Mouse (Mus musculus): ENCODE measurements around the gene Rin1. TPM values are rescaled to one million over a fixed set of nuclear protein-coding genes. Genes with fewer than 3 reads are reported as not detected.
A peak's percentile ranks its signal among the peaks of the same experiment; 100 is the strongest.

Gene Rin1
- polyA plus RNA-seq, 2 experiments, result 2.6 to 4.9 TPM

GRCm38 (mm10) chr19:5037678-5038571 is 12.4 kb upstream of the Rin1 start:
- Histone ChIP-seq H3K9me3 (ENCODE audit: control insufficient read depth, low read length) (no peaks in the 10 kb centered on the region), H3K36me3 (ENCODE audit: control insufficient read depth, insufficient read depth, low read length) (no peaks in the 10 kb centered on the region), H3K9ac (ENCODE audit: low read depth, low read length, severe bottlenecking) (peak overlapping the region; percentile 86), H3K4me3 (replicated peaks; ENCODE audit: low read length) (peak overlapping the region; percentile 78), H3K27me3 (ENCODE audit: control insufficient read depth, insufficient read depth, low read length) (no peaks in the 10 kb centered on the region), H3K27ac (replicated peaks; ENCODE audit: low read depth, low read length) (peak overlapping the region; percentile 82), H3K4me2 (replicated peaks; ENCODE audit: low read depth, low read length, severe bottlenecking) (peak overlapping the region; percentile 98), H3K4me1 (ENCODE audit: control insufficient read depth, insufficient read depth, low read length) (peaks cover 22% of the 10 kb centered on the region)
- DNase-seq (ENCODE audit: low spot score) (peak; percentile 90), ATAC-seq (ENCODE audit: low FRiP score, low read depth) (peak; percentile 68)
- 6% methylated on average over 32 of the region's 32 CpGs for WGBS
- no peak for TF ChIP-seq POLR2A (IDR thresholded peaks at IDR 0.05; ENCODE audit: borderline replicate concordance, extremely low read depth, insufficient read depth, insufficient read length)

DNA sequence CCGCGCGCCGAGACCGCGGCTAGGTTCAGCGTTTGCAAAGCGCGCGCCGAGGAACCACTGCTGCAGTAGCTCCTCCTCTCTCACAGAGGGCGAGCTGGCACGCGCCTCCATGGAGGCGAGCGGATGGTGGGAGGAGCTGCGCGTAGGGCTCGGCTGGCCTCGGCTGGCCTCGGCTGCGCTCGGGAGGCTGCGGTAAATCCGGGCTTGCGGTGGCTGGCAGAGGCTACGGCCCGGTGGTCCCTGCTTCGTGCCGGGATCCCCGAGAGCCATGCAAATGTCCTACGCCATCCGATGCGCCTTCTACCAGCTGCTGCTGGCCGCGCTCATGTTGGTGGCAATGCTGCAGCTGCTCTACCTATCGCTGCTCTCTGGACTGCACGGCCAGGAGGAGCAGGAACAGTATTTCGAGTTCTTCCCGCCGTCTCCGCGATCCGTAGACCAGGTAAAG is 11.5 kb upstream of the Rin1 start, which contains the start of the genes B4gat1 and AC124502.3:
TSS of gene B4gat1 (plus strand) at position 118 of the 448 bp plus-strand sequence.
TSS of gene AC124502.3 (plus strand) at position 183 of the 448 bp plus-strand sequence.
- peak within 1 kb of the TSS; percentile 86 for H3K9ac ChIP-seq (ENCODE audit: low read depth, low read length, severe bottlenecking)
- H3K27ac ChIP-seq (replicated peaks; ENCODE audit: low read depth, low read length), result peak within 1 kb of the TSS; percentile 82
- peak; percentile 90 for ATAC-seq (ENCODE audit: low FRiP score, low read depth)
- no peaks in the 10 kb centered on the region for H3K36me3 ChIP-seq (ENCODE audit: control insufficient read depth, insufficient read depth, low read length)
- peak within 1 kb of the TSS; percentile 78 for H3K4me3 ChIP-seq (replicated peaks; ENCODE audit: low read length)
- peak within 1 kb of the TSS; percentile 98 for H3K4me2 ChIP-seq (replicated peaks; ENCODE audit: low read depth, low read length, severe bottlenecking)
- WGBS, result under 1% methylated on average over 40 of the region's 44 CpGs
- H3K4me1 ChIP-seq (ENCODE audit: control insufficient read depth, insufficient read depth, low read length), result peaks cover 22% of the 10 kb centered on the region
- no peak; the same call in 1 of the 2 replicates for TF ChIP-seq POLR2A (IDR thresholded peaks at IDR 0.05; ENCODE audit: borderline replicate concordance, extremely low read depth, insufficient read depth, insufficient read length)
- DNase-seq (ENCODE audit: low spot score), result peak; percentile 94
- no peaks in the 10 kb centered on the region for H3K9me3 ChIP-seq (ENCODE audit: control insufficient read depth, low read length)
- no peaks in the 10 kb centered on the region for H3K27me3 ChIP-seq (ENCODE audit: control insufficient read depth, insufficient read depth, low read length)

- H3K9ac ChIP-seq (ENCODE audit: low read depth, low read length, severe bottlenecking), result peak overlapping the region; percentile 86
- 7% methylated on average over 41 of the region's 41 CpGs for WGBS
- no peak for DNase-seq (ENCODE audit: low spot score)
- peak overlapping the region; percentile 98 for H3K4me2 ChIP-seq (replicated peaks; ENCODE audit: low read depth, low read length, severe bottlenecking)
- ATAC-seq (ENCODE audit: low FRiP score, low read depth), result no peak
- H3K4me3 ChIP-seq (replicated peaks; ENCODE audit: low read length), result peak overlapping the region; percentile 78
- H3K4me1 ChIP-seq (ENCODE audit: control insufficient read depth, insufficient read depth, low read length), result peaks cover 22% of the 10 kb centered on the region
- no peaks in the 10 kb centered on the region for H3K9me3 ChIP-seq (ENCODE audit: control insufficient read depth, low read length)
- H3K27me3 ChIP-seq (ENCODE audit: control insufficient read depth, insufficient read depth, low read length), result no peaks in the 10 kb centered on the region
- no peak for TF ChIP-seq POLR2A (IDR thresholded peaks at IDR 0.05; ENCODE audit: borderline replicate concordance, extremely low read depth, insufficient read depth, insufficient read length)
- no peak overlapping the region for H3K27ac ChIP-seq (replicated peaks; ENCODE audit: low read depth, low read length)
- no peaks in the 10 kb centered on the region for H3K36me3 ChIP-seq (ENCODE audit: control insufficient read depth, insufficient read depth, low read length)
Observed at GRCm38 (mm10) chr19:5039301-5040114, 10.8 kb upstream of the Rin1 start.

GRCm38 (mm10) chr19:5040862-5041523 is 9.3 kb upstream of the Rin1 start, which contains the start of gene Brms1:
TSS of gene Brms1 (plus strand) at chr19:5041354.
- 8% methylated on average over 40 of the region's 40 CpGs for WGBS
- no peak for TF ChIP-seq POLR2A (IDR thresholded peaks at IDR 0.05; ENCODE audit: borderline replicate concordance, extremely low read depth, insufficient read depth, insufficient read length)
- ATAC-seq (ENCODE audit: low FRiP score, low read depth), result peak; percentile 75

More at GRCm38 (mm10) chr19:5040862-5041523, 9.3 kb upstream of the Rin1 start, which contains the start of gene Brms1:
- Histone ChIP-seq H3K4me1 (ENCODE audit: control insufficient read depth, insufficient read depth, low read length) (peaks cover 22% of the 10 kb centered on the region), H3K4me2 (replicated peaks; ENCODE audit: low read depth, low read length, severe bottlenecking) (peak within 1 kb of the TSS; percentile 98), H3K27ac (replicated peaks; ENCODE audit: low read depth, low read length) (0 out of 2 replicates have a peak within 1 kb of the TSS, but pooled peaks have one; percentile 43), H3K4me3 (replicated peaks; ENCODE audit: low read length) (peak within 1 kb of the TSS; percentile 78), H3K9me3 (ENCODE audit: control insufficient read depth, low read length) (no peaks in the 10 kb centered on the region), H3K36me3 (ENCODE audit: control insufficient read depth, insufficient read depth, low read length) (no peaks in the 10 kb centered on the region), H3K27me3 (ENCODE audit: control insufficient read depth, insufficient read depth, low read length) (no peaks in the 10 kb centered on the region), H3K9ac (ENCODE audit: low read depth, low read length, severe bottlenecking) (peak within 1 kb of the TSS; percentile 86)
- peak; percentile 94 for DNase-seq (ENCODE audit: low spot score)
